Mouse (Mus musculus) left cerebral cortex, adult 8-10 months (tissue): ENCODE measurements at regions not wholly inside any gene's neighbourhood (a gene's known extent, or its start where the extent isn't known, plus 50 kb on each side); places are given as distances from the start of the nearest gene placed in this dataset.

Source experiments
- DNase-seq, 2 experiments: peaks; one replicate each; pipeline ENCODE4 v3.0.0; 2022; ENCODE audit warnings: low spot score in 2 of 2

- DNase-seq, result no peak
Observed at GRCm38 (mm10) chr8:103489411-103489810, 612.0 kb upstream of the Cdh5 start.

GRCm38 (mm10) chr8:103492914-103493517, 608.4 kb upstream of the Cdh5 start:
- DNase-seq, result no peak

GRCm38 (mm10) chr8:103493932-103494493, 607.4 kb upstream of the Cdh5 start:
- DNase-seq, result no peak

GRCm38 (mm10) chr8:103494670-103495069, 606.8 kb upstream of the Cdh5 start:
- DNase-seq, result no peak

- no peak for DNase-seq
Observed at GRCm38 (mm10) chr8:103501328-103501727, 600.1 kb upstream of the Cdh5 start.

GRCm38 (mm10) chr8:103502991-103503767, 598.2 kb upstream of the Cdh5 start:
- no peak for DNase-seq

- no peak for DNase-seq
Observed at GRCm38 (mm10) chr8:103506334-103506733, 595.1 kb upstream of the Cdh5 start.

GRCm38 (mm10) chr8:103507068-103507467, 594.4 kb upstream of the Cdh5 start:
- DNase-seq, result no peak

GRCm38 (mm10) chr8:103520141-103520866, 581.1 kb upstream of the Cdh5 start:
- no peak for DNase-seq

GRCm38 (mm10) chr8:103530903-103531302, 570.5 kb upstream of the Cdh5 start:
- no peak for DNase-seq

- DNase-seq, result no peak
Observed at GRCm38 (mm10) chr8:103534971-103535370, 566.5 kb upstream of the Cdh5 start.

GRCm38 (mm10) chr8:103536856-103537255, 564.6 kb upstream of the Cdh5 start:
- DNase-seq, result no peak

- DNase-seq, result no peak
Observed at GRCm38 (mm10) chr8:103541954-103542353, 559.5 kb upstream of the Cdh5 start.

GRCm38 (mm10) chr8:103551916-103552535, 549.4 kb upstream of the Cdh5 start:
- no peak for DNase-seq

- no peak for DNase-seq
Observed at GRCm38 (mm10) chr8:103561606-103562005, 539.8 kb upstream of the Cdh5 start.

- DNase-seq, result no peak
Observed at GRCm38 (mm10) chr8:103570864-103571425, 530.5 kb upstream of the Cdh5 start.

- no peak for DNase-seq
Observed at GRCm38 (mm10) chr8:103577147-103577546, 524.3 kb upstream of the Cdh5 start.

GRCm38 (mm10) chr8:103578006-103578405, 523.4 kb upstream of the Cdh5 start:
- DNase-seq, result no peak

- DNase-seq, result no peak
Observed at GRCm38 (mm10) chr8:103608291-103608690, 493.1 kb upstream of the Cdh5 start.

- DNase-seq, result peak; percentile 10 to 72
Observed at GRCm38 (mm10) chr8:103623781-103624434, 477.5 kb upstream of the Cdh5 start.
